Mouse (Mus musculus) stomach, embryonic 15.5 days (tissue): ENCODE results near the gene Dnm2. TPM values are rescaled to one million over a fixed set of nuclear protein-coding genes. Genes with fewer than 3 reads are reported as not detected.
"Not testable (repeated sequence)": the region's sequence is repeated elsewhere in the genome, so short reads cannot be mapped to it uniquely, and the experiment has no call there.

Experiments used
- ATAC-seq: fragments of 200-750 bp; cut with Nextera tagmentation; 2 replicates; pipeline ENCODE4 v1.8.0; 2017; ENCODE audit warnings: low read depth, moderate number of reproducible peaks, moderate TSS enrichment; ENCODE audit not compliant: insufficient read depth, low FRiP score
- H3K27ac ChIP-seq: fragments of 300-500 bp; sonication (generic); 2 replicates; pipeline ENCODE4 v1.5.1; 2015; ENCODE audit warnings: mild to moderate bottlenecking, inconsistent platforms
- H3K27me3 ChIP-seq: fragments of 300-500 bp; sonication (generic); replicated peaks from 2 replicates; pipeline ENCODE4 v1.6.1; 2015; ENCODE audit warnings: inconsistent platforms
- H3K36me3 ChIP-seq: fragments of 300-500 bp; sonication (generic); 2 replicates; pipeline ENCODE4 v1.6.1; 2015; ENCODE audit warnings: inconsistent platforms
- H3K4me1 ChIP-seq: fragments of 300-500 bp; sonication (generic); 2 replicates; pipeline ENCODE4 v1.6.1; 2015; ENCODE audit warnings: inconsistent platforms
- H3K4me2 ChIP-seq: fragments of 300-500 bp; sonication (generic); 2 replicates; pipeline ENCODE4 v1.6.1; 2015; ENCODE audit warnings: mild to moderate bottlenecking, inconsistent platforms
- H3K4me3 ChIP-seq: fragments of 300-500 bp; sonication (generic); replicated peaks from 2 replicates; pipeline ENCODE4 v1.5.1; 2015; ENCODE audit warnings: inconsistent platforms
- H3K9ac ChIP-seq: fragments of 300-500 bp; sonication (generic); 2 replicates; pipeline ENCODE4 v1.6.1; 2015; ENCODE audit warnings: inconsistent platforms
- H3K9me3 ChIP-seq: fragments of 300-500 bp; sonication (generic); 2 replicates; pipeline ENCODE4 v1.6.1; 2016; ENCODE audit warnings: inconsistent platforms
- WGBS: fragments of 180-500 bp; shearing (Covaris S2); methylation state at CpG from one replicate; pipeline ENCODE4 v1.1.7; 2015; 5-methylcytosine and 5-hydroxymethylcytosine counted together
- polyA plus RNA-seq: library from polyadenylated mRNA; unstranded; fragments of >200 nt; fragmentation: Nextera tagmentation; extraction: Ambion mirVana; gene quantifications from 2 replicates; pipeline ENCODE4 v1.2.1, GENCODE M21; 2015

Dnm2 gene
- polyA plus RNA-seq, 1 experiment from 2014 or later, result 71.3 TPM

- Histone ChIP-seq H3K4me1 (peaks cover 15% of the 10 kb centered on the region), H3K27me3 (no peaks in the 10 kb centered on the region), H3K9me3 (no peaks in the 10 kb centered on the region), H3K9ac (no peak overlapping the region), H3K4me3 (no peak overlapping the region), H3K27ac (no peak overlapping the region), H3K4me2 (no peak overlapping the region), H3K36me3 (no peaks in the 10 kb centered on the region)
- ATAC-seq, result no peak
- WGBS, result 96% methylated on average over 4 of the region's 4 CpGs
These were observed 88.8 kb downstream of the Dnm2 start for GRCm38 (mm10) chr9:21513466-21513865.

- 69% methylated on average over 6 of the region's 6 CpGs for WGBS
- ATAC-seq, result no peak
- H3K27me3 ChIP-seq, result no peaks in the 10 kb centered on the region
- H3K36me3 ChIP-seq, result no peaks in the 10 kb centered on the region
- no peak overlapping the region for H3K9ac ChIP-seq
- H3K27ac ChIP-seq, result no peak overlapping the region
- no peak overlapping the region for H3K4me2 ChIP-seq
- H3K9me3 ChIP-seq, result no peaks in the 10 kb centered on the region
- no peak overlapping the region for H3K4me3 ChIP-seq
- peaks cover 4% of the 10 kb centered on the region; the same call in 1 of the 2 replicates for H3K4me1 ChIP-seq
These were observed 93.3 kb downstream of the Dnm2 start for GRCm38 (mm10) chr9:21517947-21518495.

- not testable (repeated sequence) for H3K9me3 ChIP-seq, H3K4me2 ChIP-seq, H3K4me1 ChIP-seq, ATAC-seq, H3K27me3 ChIP-seq, H3K36me3 ChIP-seq, H3K27ac ChIP-seq, H3K4me3 ChIP-seq, H3K9ac ChIP-seq
- WGBS, result 78% methylated on average over 6 of the region's 6 CpGs
These were observed 94.0 kb downstream of the Dnm2 start for GRCm38 (mm10) chr9:21518690-21519089.

GRCm38 (mm10) chr9:21525142-21525936 is 100.6 kb downstream of the Dnm2 start:
- WGBS, result 80% methylated on average over 7 of the region's 7 CpGs
- Histone ChIP-seq H3K9me3 (no peaks in the 10 kb centered on the region), H3K27ac (0 out of 2 replicates have a peak overlapping the region, but pooled peaks have one; percentile 11), H3K4me2 (no peak overlapping the region), H3K27me3 (no peaks in the 10 kb centered on the region), H3K9ac (no peak overlapping the region), H3K4me3 (no peak overlapping the region), H3K36me3 (no peaks in the 10 kb centered on the region), H3K4me1 (no peaks in the 10 kb centered on the region)
- ATAC-seq, result no peak

- peak; percentile 27; the same call in 1 of the 2 replicates for ATAC-seq
- Histone ChIP-seq H3K36me3 (no peaks in the 10 kb centered on the region), H3K9me3 (no peaks in the 10 kb centered on the region), H3K9ac (0 out of 2 replicates have a peak within 1 kb of the TSS, but pooled peaks have one; percentile 6), H3K4me3 (no peak within 1 kb of the TSS; the same call in 1 of the 2 replicates), H3K4me1 (no peaks in the 10 kb centered on the region), H3K27ac (0 out of 2 replicates have a peak within 1 kb of the TSS, but pooled peaks have one; percentile 11), H3K27me3 (no peaks in the 10 kb centered on the region), H3K4me2 (no peak within 1 kb of the TSS)
- 57% methylated on average over 14 of the region's 14 CpGs for WGBS
These were observed 101.4 kb downstream of the Dnm2 start, which contains the start of gene AB124611 for GRCm38 (mm10) chr9:21525937-21526633. Gene AB124611, plus strand, starts transcription at chr9:21526176.

- Histone ChIP-seq H3K27ac (no peak overlapping the region), H3K4me1 (no peaks in the 10 kb centered on the region), H3K9me3 (no peaks in the 10 kb centered on the region), H3K4me2 (no peak overlapping the region), H3K36me3 (no peaks in the 10 kb centered on the region), H3K27me3 (no peaks in the 10 kb centered on the region), H3K4me3 (no peak overlapping the region; the same call in 1 of the 2 replicates), H3K9ac (no peak overlapping the region)
- no peak for ATAC-seq
- WGBS, result 59% methylated on average over 3 of the region's 3 CpGs
These were observed 101.9 kb downstream of the Dnm2 start for GRCm38 (mm10) chr9:21526634-21526944.

- Histone ChIP-seq H3K4me2 (no peak overlapping the region), H3K36me3 (no peaks in the 10 kb centered on the region), H3K9ac (no peak overlapping the region), H3K4me3 (no peak overlapping the region), H3K4me1 (no peaks in the 10 kb centered on the region), H3K27ac (no peak overlapping the region), H3K9me3 (no peaks in the 10 kb centered on the region), H3K27me3 (no peaks in the 10 kb centered on the region)
- ATAC-seq, result no peak
- WGBS, result 95% methylated on average over 2 of the region's 2 CpGs
These were observed 102.5 kb downstream of the Dnm2 start for GRCm38 (mm10) chr9:21527100-21527801.

- ATAC-seq, result no peak
- Histone ChIP-seq H3K4me1 (no peaks in the 10 kb centered on the region), H3K9me3 (no peaks in the 10 kb centered on the region), H3K9ac (no peak overlapping the region), H3K27ac (no peak overlapping the region), H3K4me2 (no peak overlapping the region), H3K4me3 (no peak overlapping the region), H3K36me3 (no peaks in the 10 kb centered on the region), H3K27me3 (no peaks in the 10 kb centered on the region)
- 67% methylated on average over 1 of the region's 1 CpGs for WGBS
These were observed 103.2 kb downstream of the Dnm2 start for GRCm38 (mm10) chr9:21527917-21528324.

GRCm38 (mm10) chr9:21536501-21536900 is 111.8 kb downstream of the Dnm2 start:
- Histone ChIP-seq H3K4me1 (no peaks in the 10 kb centered on the region), H3K27ac (no peak overlapping the region), H3K9ac (no peak overlapping the region), H3K4me2 (no peak overlapping the region), H3K27me3 (no peaks in the 10 kb centered on the region), H3K4me3 (no peak overlapping the region), H3K36me3 (no peaks in the 10 kb centered on the region), H3K9me3 (no peaks in the 10 kb centered on the region)
- no peak for ATAC-seq
- WGBS, result 88% methylated on average over 14 of the region's 14 CpGs

GRCm38 (mm10) chr9:21537009-21537408 is 112.3 kb downstream of the Dnm2 start:
- Histone ChIP-seq H3K27ac (no peak overlapping the region), H3K4me1 (no peaks in the 10 kb centered on the region), H3K9ac (no peak overlapping the region), H3K4me2 (no peak overlapping the region), H3K4me3 (no peak overlapping the region), H3K27me3 (no peaks in the 10 kb centered on the region), H3K36me3 (no peaks in the 10 kb centered on the region), H3K9me3 (no peaks in the 10 kb centered on the region)
- 71% methylated on average over 4 of the region's 4 CpGs for WGBS
- no peak for ATAC-seq

GRCm38 (mm10) chr9:21539981-21540753 is 115.5 kb downstream of the Dnm2 start:
- Histone ChIP-seq H3K9me3 (no peaks in the 10 kb centered on the region), H3K4me2 (no peak overlapping the region), H3K4me1 (peaks cover 7% of the 10 kb centered on the region; the same call in 1 of the 2 replicates), H3K27me3 (no peaks in the 10 kb centered on the region), H3K9ac (no peak overlapping the region), H3K27ac (no peak overlapping the region), H3K4me3 (no peak overlapping the region), H3K36me3 (no peaks in the 10 kb centered on the region)
- WGBS, result 69% methylated on average over 7 of the region's 7 CpGs
- ATAC-seq, result no peak
